Mouse (Mus musculus) E14TG2a.4 (cell line): ENCODE results near the gene Fam24b.
A peak's percentile ranks its signal among the peaks of the same experiment; 100 is the strongest.

Source experiments
- CTCF ChIP-seq: conservative IDR thresholded peaks from 2 replicates; pipeline ENCODE4 v1.5.1; 2014; ENCODE audit warnings: low read length
- NANOG ChIP-seq: IDR thresholded peaks from 2 replicates; pipeline ENCODE4 v1.6.1; 2014; ENCODE audit warnings: borderline replicate concordance, low read length, mixed read lengths
- POU5F1 ChIP-seq: IDR thresholded peaks from 2 replicates; pipeline ENCODE4 v1.6.1; 2014; ENCODE audit warnings: low read length, borderline replicate concordance

DNA sequence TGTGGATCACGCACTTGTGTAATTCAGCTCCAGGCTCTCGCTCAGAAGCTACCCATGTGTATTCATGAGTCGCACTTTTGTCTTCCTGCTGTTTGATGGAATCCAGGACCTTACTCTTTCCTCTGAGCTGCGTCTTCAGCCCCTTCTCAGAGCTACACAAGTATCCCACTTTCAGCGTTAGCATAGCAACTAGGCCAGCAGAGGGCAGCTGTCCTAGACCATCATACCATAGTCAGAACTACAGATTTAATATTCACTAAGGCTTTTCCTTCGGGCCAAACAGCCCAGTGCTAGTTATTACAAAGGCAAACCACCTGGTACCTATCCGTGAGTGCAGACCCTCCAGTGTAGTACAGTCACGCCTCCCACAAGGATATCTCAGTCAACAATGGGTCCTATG lies 32.2 kb downstream of the Fam24b start:
- TF ChIP-seq CTCF (0 out of 2 replicates have a peak, but pooled peaks have one; percentile 8), NANOG (no peak), POU5F1 (no peak)
